ENCODE assay signal across 25 mouse cellular contexts in the genomic region with DNA sequence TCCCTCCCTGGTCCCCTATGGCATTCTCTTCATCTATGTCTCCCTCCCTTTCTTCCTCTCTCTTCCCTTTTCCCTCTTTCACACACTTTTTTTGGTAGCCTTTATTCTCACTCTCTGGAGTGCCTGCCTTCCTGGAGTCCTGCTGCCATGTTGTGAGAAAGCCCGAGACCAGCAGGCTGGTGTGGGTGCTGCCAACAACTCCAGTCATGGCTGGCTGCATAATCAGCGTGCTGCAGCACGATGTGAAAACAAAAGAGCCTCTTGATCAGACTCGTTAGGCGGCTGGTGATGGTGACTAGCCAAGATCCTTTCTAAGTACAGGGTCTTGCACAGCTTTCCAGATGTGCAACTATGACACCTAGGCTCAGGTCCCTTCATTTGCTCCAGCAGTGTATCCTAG.
A peak's percentile ranks its signal among the peaks of the same experiment; 100 is the strongest.
DNase-seq lines count a peak whose midpoint lies in the region; ATAC-seq and TF ChIP-seq lines count a peak whose summit lies in the region.
"Had no signal": no experiment of that assay in that cellular context is flagged by ENCODE, and none has a peak within 500 bp of the region (broad histone marks: within the 10 kb centered on the region; RNA-seq: fewer than 3 reads in every experiment).

No protein-coding gene starts in this region.

- H3K4me2 ChIP-seq in forebrain, postnatal 0 days (ENCODE audit: low read depth): no peak overlapping the region
- H3K4me2 ChIP-seq in forebrain, embryonic 13.5 days: no peak overlapping the region
- H3K4me2 ChIP-seq: embryonic facial prominence, embryonic 13.5 days; heart, embryonic 12.5 days; heart, embryonic 15.5 days; hindbrain, embryonic 14.5 days had no signal

- peaks cover 33% of the 10 kb centered on the region for H3K4me1 ChIP-seq in forebrain, postnatal 0 days (ENCODE audit: insufficient read depth)
- peaks cover 44% of the 10 kb centered on the region for H3K4me1 ChIP-seq in forebrain, embryonic 13.5 days

- DNase-seq in cerebellum, postnatal 10 days: peak; percentile 59 to 72
- DNase-seq in cerebellum, postnatal 25 days: no peak
- peak; percentile 52 for DNase-seq in forebrain, postnatal 0 days
- peak; percentile 61 for DNase-seq in left cerebral cortex, postnatal 4 days
- no peak for DNase-seq in left cerebral cortex, adult 8-10 months (ENCODE audit: low spot score in 2 of 2)
- DNase-seq in right cerebral cortex, postnatal 10 days (ENCODE audit: low spot score in 2 of 2): peak; percentile 59 to 60
- DNase-seq in right cerebral cortex, adult 2 months (ENCODE audit: low spot score in 2 of 2): no peak
- DNase-seq: adrenal gland, adult 8-10 months; adrenal gland, postnatal 25 days; cerebellum, adult 18-20 months; cerebellum, adult 9-10 months; cerebellum, postnatal 36 days; embryo, embryonic 11 days; gastrocnemius, postnatal 25 days; heart, adult 18-20 months; heart, postnatal 10 days; heart, postnatal 36 days had no signal

- TF ChIP-seq CTCF in forebrain, postnatal 0 days (IDR thresholded peaks at IDR 0.05; ENCODE audit: low read depth): no peak

- no peak overlapping the region for H3K4me3 ChIP-seq in forebrain, postnatal 0 days (ENCODE audit: low read depth, low read length)
- H3K4me3 ChIP-seq in forebrain, embryonic 13.5 days: no peak overlapping the region
- H3K4me3 ChIP-seq: embryonic facial prominence, embryonic 10.5 days; embryonic facial prominence, embryonic 13.5 days; erythroblast, embryonic 14.5 days; heart, embryonic 12.5 days; heart, embryonic 15.5 days had no signal

- 16% methylated on average over 5 of the region's 5 CpGs for WGBS in forebrain, postnatal 0 days
- 17% methylated on average over 5 of the region's 5 CpGs for whole genome bisulfite sequencing in forebrain, embryonic 13.5 days

- no peak overlapping the region for H3K27ac ChIP-seq in forebrain, postnatal 0 days (ENCODE audit: low read depth, low read length)
- H3K27ac ChIP-seq in forebrain, embryonic 13.5 days: no peak overlapping the region
- H3K27ac ChIP-seq: embryonic facial prominence, embryonic 10.5 days; embryonic facial prominence, embryonic 13.5 days; heart, embryonic 15.5 days had no signal

- no peak overlapping the region for H3K9ac ChIP-seq in forebrain, postnatal 0 days
- no peak overlapping the region for H3K9ac ChIP-seq in forebrain, embryonic 13.5 days
- H3K9ac ChIP-seq: embryonic facial prominence, embryonic 13.5 days; heart, embryonic 12.5 days; heart, embryonic 15.5 days; hindbrain, embryonic 14.5 days had no signal

- H3K9me3 ChIP-seq in forebrain, postnatal 0 days (ENCODE audit: low read length): no peaks in the 10 kb centered on the region
- no peaks in the 10 kb centered on the region for H3K9me3 ChIP-seq in forebrain, embryonic 13.5 days (replicated peaks)
- H3K9me3 ChIP-seq: embryonic facial prominence, embryonic 10.5 days; embryonic facial prominence, embryonic 13.5 days; heart, embryonic 12.5 days; heart, embryonic 15.5 days had no signal

- no peaks in the 10 kb centered on the region for H3K27me3 ChIP-seq in forebrain, postnatal 0 days (ENCODE audit: insufficient read depth, low read length)
- 0 out of 2 replicates have a peak, but pooled peaks cover 2% of the 10 kb centered on the region for H3K27me3 ChIP-seq in forebrain, embryonic 13.5 days
- H3K27me3 ChIP-seq: embryonic facial prominence, embryonic 13.5 days; heart, embryonic 12.5 days had no signal

- no peaks in the 10 kb centered on the region for H3K36me3 ChIP-seq in forebrain, postnatal 0 days (ENCODE audit: insufficient read depth)
- no peaks in the 10 kb centered on the region for H3K36me3 ChIP-seq in forebrain, embryonic 13.5 days (ENCODE audit: poor library complexity, severe bottlenecking)
- H3K36me3 ChIP-seq: embryonic facial prominence, embryonic 10.5 days; embryonic facial prominence, embryonic 13.5 days; heart, embryonic 12.5 days; heart, embryonic 15.5 days had no signal

- intact Hi-C loops in left cerebral cortex, postnatal 4 days (cut with DNase I): no loop called here

- peak; percentile 47; the same call in 1 of the 2 replicates for ATAC-seq in forebrain, postnatal 0 days
- no peak for ATAC-seq in forebrain, embryonic 13.5 days
- ATAC-seq: activated CD4-positive, CD25-positive, alpha-beta regulatory T cell, adult 4 months had no signal

Comparison
In these comparisons a context has a peak if more than half of its experiments do, and no peak if none do; other contexts are left out.
1. DNase-seq: peak in cerebellum, postnatal 10 days (2 of 2), forebrain, postnatal 0 days (single experiment), left cerebral cortex, postnatal 4 days (single experiment) and right cerebral cortex, postnatal 10 days (2 of 2); none in cerebellum, postnatal 25 days (0 of 2), left cerebral cortex, adult 8-10 months (0 of 2) and right cerebral cortex, adult 2 months (0 of 2).